Mouse (Mus musculus) stomach, postnatal 0 days (tissue): ENCODE results near the gene Mlh3. TPM values are rescaled to one million over a fixed set of nuclear protein-coding genes. Genes with fewer than 3 reads are reported as not detected.
A peak's percentile ranks its signal among the peaks of the same experiment; 100 is the strongest.

Experiments
- ATAC-seq: fragments of 200-750 bp; cut with Nextera tagmentation; 2 replicates; pipeline ENCODE4 v1.8.0; 2017; ENCODE audit not compliant: low FRiP score, low TSS enrichment
- DNase-seq: peaks from one replicate; pipeline ENCODE4 v3.0.0-alpha.2; 2016; ENCODE audit warnings: low spot score
- H3K27ac ChIP-seq: fragments of 300-500 bp; sonication (generic); replicated peaks from 2 replicates; pipeline ENCODE4 v1.5.1; 2014; ENCODE audit warnings: mild to moderate bottlenecking, control low read depth
- H3K27me3 ChIP-seq: fragments of 300-500 bp; sonication (generic); 2 replicates; pipeline ENCODE4 v1.6.1; 2014; ENCODE audit warnings: low read length; ENCODE audit not compliant: control insufficient read depth, insufficient read depth
- H3K36me3 ChIP-seq: fragments of 300-500 bp; sonication (generic); 2 replicates; pipeline ENCODE4 v1.6.1; 2014; ENCODE audit warnings: low read length, mixed read lengths; ENCODE audit not compliant: control insufficient read depth, insufficient read depth
- H3K4me1 ChIP-seq: fragments of 300-500 bp; sonication (generic); replicated peaks from 2 replicates; pipeline ENCODE4 v1.6.1; 2014; ENCODE audit warnings: antibody characterized with exemption; ENCODE audit not compliant: control insufficient read depth, insufficient read depth
- H3K4me2 ChIP-seq: fragments of 300-500 bp; sonication (generic); replicated peaks from 2 replicates; pipeline ENCODE4 v1.6.1; 2014; ENCODE audit warnings: low read depth, mild to moderate bottlenecking, control low read depth, moderate library complexity
- H3K4me3 ChIP-seq: fragments of 300-500 bp; sonication (generic); 2 replicates; pipeline ENCODE4 v1.5.1; 2014; ENCODE audit warnings: low read depth, low read length, control low read depth
- H3K9ac ChIP-seq: fragments of 300-500 bp; sonication (generic); 2 replicates; pipeline ENCODE4 v1.6.1; 2014; ENCODE audit warnings: mild to moderate bottlenecking, low read length, control low read depth, mixed read lengths
- H3K9me3 ChIP-seq: fragments of 300-500 bp; sonication (generic); 2 replicates; pipeline ENCODE4 v1.6.1; 2016; ENCODE audit warnings: low read length; ENCODE audit not compliant: control insufficient read depth
- CTCF ChIP-seq: IDR thresholded peaks from 2 replicates; pipeline ENCODE4 v1.5.1; 2016; ENCODE audit warnings: antibody characterized with exemption, low read depth, mild to moderate bottlenecking, moderate library complexity
- EP300 ChIP-seq: optimal IDR thresholded peaks from 2 replicates; pipeline ENCODE3; 2016; ENCODE audit warnings: antibody characterized with exemption
- WGBS: fragments of 180-500 bp; shearing (Covaris S2); extraction: QIAGEN DNeasy Blood & Tissue Kit; methylation state at CpG from one replicate; pipeline ENCODE4 v1.1.7; 2014; 5-methylcytosine and 5-hydroxymethylcytosine counted together
- polyA plus RNA-seq: library from polyadenylated mRNA; unstranded; fragments of >200 nt; fragmentation: Nextera tagmentation; extraction: Ambion mirVana; gene quantifications from 2 replicates; pipeline ENCODE4 v1.2.1, GENCODE M21; 2015

Mlh3 gene
- polyA plus RNA-seq, 1 experiment from 2014 or later = 3.0 TPM

DNA sequence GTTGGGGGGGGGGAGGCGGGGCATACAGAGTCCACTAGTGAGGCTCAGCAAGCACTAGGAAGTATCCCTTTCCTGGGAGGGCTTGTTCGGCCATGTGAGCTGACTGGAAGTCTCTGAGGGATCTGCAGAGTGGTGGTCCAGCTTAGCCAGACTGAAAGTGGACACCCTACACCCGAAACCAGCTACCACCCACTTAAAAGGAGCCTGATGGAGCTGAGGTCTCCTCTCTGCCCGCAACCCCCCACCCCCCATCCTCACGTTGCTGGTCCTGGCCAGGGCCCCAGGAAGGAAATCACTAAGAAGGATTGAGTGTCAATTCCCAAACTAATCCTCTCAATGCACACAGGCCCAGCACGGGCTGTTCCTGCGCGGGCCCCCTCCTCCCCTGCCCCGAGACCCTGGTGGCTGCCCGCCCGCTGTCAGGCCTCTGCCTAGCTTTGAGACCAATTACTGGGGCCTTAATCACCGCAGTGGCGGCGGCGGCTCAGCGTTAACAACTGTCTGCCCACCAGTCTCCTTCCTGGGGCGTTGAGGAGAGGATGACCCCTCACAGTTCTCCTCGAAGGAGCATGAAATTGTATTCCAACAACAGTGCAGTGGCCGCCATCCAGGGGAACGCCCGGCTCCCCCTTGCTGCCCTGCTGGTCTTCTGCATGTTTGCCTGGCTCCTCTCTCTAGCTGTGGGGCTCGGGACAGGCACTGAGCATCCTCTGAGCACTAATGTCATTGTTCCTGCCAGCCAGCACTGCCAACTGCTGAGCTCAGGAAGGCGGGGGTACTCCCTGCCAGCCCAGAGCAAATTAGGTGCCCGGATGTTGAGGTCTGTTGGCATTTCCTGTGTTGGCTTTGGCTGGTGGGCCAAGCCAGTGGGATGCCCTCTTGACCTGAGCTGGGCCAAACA lies 69.2 kb downstream of the Mlh3 start:
- H3K9ac ChIP-seq = no peak overlapping the region
- WGBS = 33% methylated on average over 24 of the region's 24 CpGs
- H3K4me3 ChIP-seq = no peak overlapping the region
- H3K36me3 ChIP-seq = no peaks in the 10 kb centered on the region
- no peak for DNase-seq
- no peak overlapping the region for H3K4me2 ChIP-seq
- H3K9me3 ChIP-seq = no peaks in the 10 kb centered on the region
- TF ChIP-seq EP300 = no peak
- no peak; the same call in 1 of the 2 replicates for TF ChIP-seq CTCF
- H3K27ac ChIP-seq = no peak overlapping the region
- H3K27me3 ChIP-seq = no peaks in the 10 kb centered on the region
- no peaks in the 10 kb centered on the region for H3K4me1 ChIP-seq
- no peak for ATAC-seq

DNA sequence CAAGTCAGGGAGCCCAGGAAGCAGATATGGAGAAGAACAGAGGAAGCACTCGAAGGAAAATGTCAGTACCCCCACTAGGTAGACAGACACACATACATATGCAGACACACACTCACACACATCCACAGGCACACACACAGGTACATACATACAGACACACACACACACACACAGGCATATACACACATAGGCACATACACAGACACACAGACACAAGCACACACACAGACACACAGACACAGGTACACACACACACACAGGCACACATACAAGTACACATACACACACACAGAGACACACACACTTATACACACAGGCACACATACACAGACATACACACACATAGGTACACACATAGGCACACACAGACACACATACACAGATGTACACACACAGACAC lies 70.4 kb downstream of the Mlh3 start:
- no peak overlapping the region for H3K4me3 ChIP-seq
- TF ChIP-seq CTCF (no peak), EP300 (no peak)
- H3K9ac ChIP-seq = no peak overlapping the region
- WGBS = 74% methylated on average over 1 of the region's 1 CpGs
- no peak for DNase-seq
- H3K4me2 ChIP-seq = no peak overlapping the region
- H3K27ac ChIP-seq = no peak overlapping the region
- no peaks in the 10 kb centered on the region for H3K9me3 ChIP-seq
- no peak for ATAC-seq
- H3K36me3 ChIP-seq = no peaks in the 10 kb centered on the region
- H3K27me3 ChIP-seq = no peaks in the 10 kb centered on the region
- no peaks in the 10 kb centered on the region for H3K4me1 ChIP-seq

DNA sequence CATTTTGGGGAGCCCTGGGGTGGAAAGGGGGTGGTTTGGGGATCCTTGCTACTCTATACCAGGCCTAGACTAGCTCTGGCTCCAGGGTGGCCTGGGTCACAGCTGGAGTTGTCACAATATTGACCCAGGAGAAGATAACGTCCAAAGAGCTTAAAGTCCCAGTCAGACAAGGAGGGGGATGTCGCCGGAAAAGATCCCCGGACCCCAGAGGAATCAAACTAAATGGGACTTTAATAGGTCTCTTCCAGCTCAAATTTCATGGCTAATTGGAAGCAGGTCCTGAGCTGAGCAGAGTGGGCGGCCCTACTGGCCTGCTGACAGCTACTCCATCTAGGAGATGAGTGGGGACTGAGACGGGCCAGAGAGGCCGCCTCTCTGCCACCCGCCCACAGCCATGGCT lies 72.5 kb downstream of the Mlh3 start:
- 41% methylated on average over 8 of the region's 8 CpGs for WGBS
- 0 out of 2 replicates have a peak, but pooled peaks cover 2% of the 10 kb centered on the region for H3K4me1 ChIP-seq
- H3K4me3 ChIP-seq = no peak overlapping the region

DNA sequence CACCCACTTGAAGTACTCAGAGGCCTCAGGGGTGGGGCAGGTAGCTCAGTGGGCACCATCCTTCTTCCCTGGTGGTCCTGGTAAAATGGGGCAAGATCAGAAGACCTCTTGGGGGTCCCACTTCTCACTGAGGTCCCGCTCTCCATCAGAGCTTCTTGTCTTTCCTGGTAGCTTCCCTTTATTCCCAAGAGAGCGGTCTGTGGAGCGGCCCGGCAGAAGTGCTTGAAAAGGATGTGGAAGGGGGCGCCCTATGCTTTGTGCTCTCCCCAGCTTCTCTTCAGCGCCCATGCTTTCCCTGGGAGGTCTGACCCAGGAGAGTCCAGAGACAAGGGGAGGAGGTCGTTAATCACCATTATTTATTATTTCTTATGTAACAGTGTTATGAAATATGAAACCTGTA lies 73.0 kb downstream of the Mlh3 start:
- DNase-seq (no peak), ATAC-seq (no peak)
- H3K4me1 ChIP-seq = peaks cover 4% of the 10 kb centered on the region; the same call in 1 of the 2 replicates
- no peak overlapping the region for H3K27ac ChIP-seq
- H3K4me2 ChIP-seq = no peak overlapping the region
- no peak overlapping the region for H3K4me3 ChIP-seq
- TF ChIP-seq EP300 (no peak), CTCF (no peak)
- H3K9ac ChIP-seq = no peak overlapping the region
- no peaks in the 10 kb centered on the region for H3K27me3 ChIP-seq
- 60% methylated on average over 7 of the region's 7 CpGs for WGBS
- no peaks in the 10 kb centered on the region for H3K9me3 ChIP-seq
- H3K36me3 ChIP-seq = no peaks in the 10 kb centered on the region

More for the DNA sequence above, 72.5 kb downstream of the Mlh3 start:
- Histone ChIP-seq H3K27me3 (no peaks in the 10 kb centered on the region), H3K36me3 (no peaks in the 10 kb centered on the region), H3K27ac (no peak overlapping the region), H3K9ac (no peak overlapping the region), H3K4me2 (no peak overlapping the region), H3K9me3 (no peaks in the 10 kb centered on the region)
- ATAC-seq (no peak), DNase-seq (peak; percentile 11)
- no peak for TF ChIP-seq EP300
- TF ChIP-seq CTCF = no peak

DNA sequence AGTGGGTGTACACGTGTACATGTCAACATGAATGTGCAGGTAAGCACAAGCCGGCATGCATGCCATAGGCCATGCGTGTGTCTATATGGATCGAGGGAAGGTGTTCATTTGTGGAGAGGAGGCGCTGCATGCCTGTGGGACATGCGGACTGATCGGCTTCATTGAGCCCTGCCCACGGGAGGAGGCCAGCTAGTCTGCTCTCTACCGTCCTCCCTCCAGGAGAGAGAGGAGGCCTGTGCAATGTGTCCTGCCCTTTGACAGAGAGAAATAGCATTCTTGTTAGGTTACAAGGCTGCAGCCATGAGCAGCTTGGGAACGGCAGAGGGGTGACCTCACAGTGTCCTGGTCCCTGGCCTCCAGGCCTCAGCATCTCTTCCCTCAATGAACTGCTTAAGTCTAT lies 74.2 kb downstream of the Mlh3 start:
- Histone ChIP-seq H3K36me3 (no peaks in the 10 kb centered on the region), H3K9me3 (no peaks in the 10 kb centered on the region), H3K9ac (no peak overlapping the region), H3K27ac (no peak overlapping the region), H3K27me3 (no peaks in the 10 kb centered on the region), H3K4me3 (no peak overlapping the region), H3K4me1 (peaks cover 6% of the 10 kb centered on the region; the same call in 1 of the 2 replicates), H3K4me2 (no peak overlapping the region)
- ATAC-seq (no peak), DNase-seq (no peak)
- WGBS = 85% methylated on average over 10 of the region's 10 CpGs
- TF ChIP-seq CTCF = no peak
- TF ChIP-seq EP300 = no peak

DNA sequence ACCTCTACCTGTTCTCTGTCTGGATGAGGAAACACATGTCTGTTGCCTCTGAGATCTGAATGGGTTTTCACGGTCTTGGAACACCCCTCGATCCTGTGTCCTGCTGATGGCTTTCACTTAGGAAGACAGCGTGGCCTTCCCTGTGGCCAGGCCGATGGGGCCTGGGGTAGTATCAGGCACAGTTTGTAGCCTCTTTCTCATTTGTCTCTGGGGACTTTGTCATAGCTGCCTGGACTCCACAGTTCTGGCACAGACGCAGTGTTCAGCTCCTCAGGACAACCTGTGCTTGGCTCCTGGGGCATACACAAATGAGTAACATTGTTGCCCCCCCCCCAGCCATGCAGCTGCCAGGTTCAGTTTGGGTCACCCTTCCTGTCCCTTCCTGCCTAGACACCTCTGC lies 75.3 kb downstream of the Mlh3 start:
- H3K9me3 ChIP-seq = no peaks in the 10 kb centered on the region
- TF ChIP-seq CTCF (no peak), EP300 (no peak)
- WGBS = 70% methylated on average over 5 of the region's 5 CpGs
- no peaks in the 10 kb centered on the region for H3K36me3 ChIP-seq
- H3K27me3 ChIP-seq = no peaks in the 10 kb centered on the region
- H3K4me3 ChIP-seq = no peak overlapping the region
- H3K9ac ChIP-seq = no peak overlapping the region
- H3K4me1 ChIP-seq = peaks cover 6% of the 10 kb centered on the region; the same call in 1 of the 2 replicates
- DNase-seq (no peak), ATAC-seq (no peak)
- H3K4me2 ChIP-seq = no peak overlapping the region
- H3K27ac ChIP-seq = peak overlapping the region; percentile 59; the same call in 1 of the 2 replicates
